21 mouse cellular contexts compared by ENCODE assay signal in the genomic region with DNA sequence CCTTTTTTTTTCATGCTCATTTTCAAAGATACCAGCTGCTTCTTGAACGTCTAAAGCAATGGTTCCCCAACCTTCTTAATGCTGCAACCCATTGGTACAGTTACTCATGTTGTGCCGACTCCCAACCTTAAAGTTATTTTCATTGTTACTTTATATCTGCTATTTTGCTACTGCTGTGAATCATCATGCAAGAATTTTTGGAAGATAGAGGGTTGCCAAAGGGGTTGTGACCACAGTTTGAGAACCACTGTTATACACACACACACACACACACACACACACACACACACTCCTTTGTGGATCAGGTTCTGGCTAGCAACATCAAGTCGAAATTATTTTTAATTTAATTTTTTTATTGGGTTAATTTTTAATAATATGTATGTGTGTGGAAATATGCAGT.
A peak's percentile ranks its signal among the peaks of the same experiment; 100 is the strongest.
DNase-seq lines count a peak whose midpoint lies in the region; TF ChIP-seq lines count a peak whose summit lies in the region.
"Had no signal": no experiment of that assay in that cellular context is flagged by ENCODE, and none has a peak within 500 bp of the region (broad histone marks: within the 10 kb centered on the region; RNA-seq: fewer than 3 reads in every experiment).

No protein-coding gene starts in this region.

- no peaks in the 10 kb centered on the region for H3K36me3 ChIP-seq in myocyte (ENCODE audit: control insufficient read depth, insufficient read depth)
- H3K36me3 ChIP-seq: embryonic facial prominence, embryonic 10.5 days; embryonic facial prominence, embryonic 12.5 days; forebrain, embryonic 15.5 days; G1E had no signal

- peak overlapping the region; percentile 38 for H3K4me2 ChIP-seq in myocyte (ENCODE audit: low read depth)
- H3K4me2 ChIP-seq: embryonic facial prominence, embryonic 12.5 days; forebrain, embryonic 13.5 days; forebrain, embryonic 15.5 days had no signal

- no peak for TF ChIP-seq POLR2A in myocyte (IDR thresholded peaks at IDR 0.05; ENCODE audit: insufficient read length, low read depth)

- no peak overlapping the region for H3ac ChIP-seq in myocyte (ENCODE audit: control insufficient read depth, insufficient read length)

- peak; percentile 51 for DNase-seq in 3134 (ENCODE audit: extremely low read depth, insufficient read length, low spot score)
- DNase-seq in Muller cell, postnatal 12 days (ENCODE audit: inconsistent ontology term): peak; percentile 44
- no peak for DNase-seq in cerebellum, adult 18-20 months
- DNase-seq in lung, postnatal 25 days (ENCODE audit: low spot score): no peak
- DNase-seq: adrenal gland, adult 8-10 months; adrenal gland, postnatal 14 days; adrenal gland, postnatal 36 days; B cell, adult 2 months; cerebellum, adult 11-12 months; cerebellum, adult 8-10 months; cerebellum, adult 9-11 months; cerebellum, postnatal 14 days; cerebellum, postnatal 36 days; forebrain, postnatal 0 days had no signal

- H3K27me3 ChIP-seq in myocyte (ENCODE audit: control insufficient read depth, insufficient read depth, insufficient read length): no peaks in the 10 kb centered on the region
- H3K27me3 ChIP-seq: CH12.LX; embryonic facial prominence, embryonic 12.5 days; forebrain, embryonic 13.5 days; forebrain, embryonic 15.5 days had no signal

- H3K79me2 ChIP-seq in myocyte (ENCODE audit: control insufficient read depth, insufficient read depth): no peaks in the 10 kb centered on the region

- H3K4me3 ChIP-seq in myocyte: no peak overlapping the region
- H3K4me3 ChIP-seq: embryonic facial prominence, embryonic 10.5 days; embryonic facial prominence, embryonic 12.5 days; forebrain, embryonic 13.5 days; forebrain, embryonic 15.5 days had no signal

TF ChIP-seq in myocyte, 11 proteins besides CTCF, POLR2A, EP300 and RAD21:
- no peak for TF ChIP-seq USF1 (IDR thresholded peaks at IDR 0.05; ENCODE audit: low read depth)
- no peak for TF ChIP-seq TCF12 (IDR thresholded peaks at IDR 0.05; ENCODE audit: insufficient read depth, poor library complexity, severe bottlenecking)
- no peak for TF ChIP-seq TCF3 (IDR thresholded peaks at IDR 0.05; ENCODE audit: insufficient read length, low read depth)
- no peak for TF ChIP-seq E2F4 (IDR thresholded peaks at IDR 0.05; ENCODE audit: insufficient read depth)
- TF ChIP-seq REST (IDR thresholded peaks at IDR 0.05; ENCODE audit: insufficient read depth, insufficient read length): no peak
- no peak for TF ChIP-seq SRF (IDR thresholded peaks at IDR 0.05; ENCODE audit: control insufficient read depth, insufficient read length, low read depth)
- no peak for TF ChIP-seq POLR2AphosphoS2 (IDR thresholded peaks at IDR 0.05; ENCODE audit: insufficient read length, low read depth)
- TF ChIP-seq MYOG (IDR thresholded peaks at IDR 0.05; ENCODE audit: control insufficient read depth in 1 of 3, insufficient read depth in 1 of 3, insufficient read length in 2 of 3, low read depth in 2 of 3): no peak
- no peak for TF ChIP-seq MYOD1 (IDR thresholded peaks at IDR 0.05; ENCODE audit: control insufficient read depth in 1 of 3, insufficient read length in 2 of 3, low read depth in 2 of 3)
- no peak for TF ChIP-seq CEBPB (IDR thresholded peaks at IDR 0.05; ENCODE audit: insufficient read depth, poor library complexity, severe bottlenecking)
- no peak for TF ChIP-seq MAX (IDR thresholded peaks at IDR 0.05; ENCODE audit: low read depth)

Comparison
In these comparisons a context has a peak if more than half of its experiments do, and no peak if none do; other contexts are left out.
1. DNase-seq: peak in 3134 (single experiment) and Muller cell, postnatal 12 days (single experiment); none in cerebellum, adult 18-20 months (0 of 2) and lung, postnatal 25 days (single experiment).